Mouse (Mus musculus) E14TG2a.4 (cell line): ENCODE measurements around the gene Snx5.

ENCODE experiments used
- CTCF ChIP-seq: conservative IDR thresholded peaks from 2 replicates; pipeline ENCODE4 v1.5.1; 2014; ENCODE audit warnings: low read length
- POU5F1 ChIP-seq: IDR thresholded peaks from 2 replicates; pipeline ENCODE4 v1.6.1; 2014; ENCODE audit warnings: low read length, borderline replicate concordance

DNA sequence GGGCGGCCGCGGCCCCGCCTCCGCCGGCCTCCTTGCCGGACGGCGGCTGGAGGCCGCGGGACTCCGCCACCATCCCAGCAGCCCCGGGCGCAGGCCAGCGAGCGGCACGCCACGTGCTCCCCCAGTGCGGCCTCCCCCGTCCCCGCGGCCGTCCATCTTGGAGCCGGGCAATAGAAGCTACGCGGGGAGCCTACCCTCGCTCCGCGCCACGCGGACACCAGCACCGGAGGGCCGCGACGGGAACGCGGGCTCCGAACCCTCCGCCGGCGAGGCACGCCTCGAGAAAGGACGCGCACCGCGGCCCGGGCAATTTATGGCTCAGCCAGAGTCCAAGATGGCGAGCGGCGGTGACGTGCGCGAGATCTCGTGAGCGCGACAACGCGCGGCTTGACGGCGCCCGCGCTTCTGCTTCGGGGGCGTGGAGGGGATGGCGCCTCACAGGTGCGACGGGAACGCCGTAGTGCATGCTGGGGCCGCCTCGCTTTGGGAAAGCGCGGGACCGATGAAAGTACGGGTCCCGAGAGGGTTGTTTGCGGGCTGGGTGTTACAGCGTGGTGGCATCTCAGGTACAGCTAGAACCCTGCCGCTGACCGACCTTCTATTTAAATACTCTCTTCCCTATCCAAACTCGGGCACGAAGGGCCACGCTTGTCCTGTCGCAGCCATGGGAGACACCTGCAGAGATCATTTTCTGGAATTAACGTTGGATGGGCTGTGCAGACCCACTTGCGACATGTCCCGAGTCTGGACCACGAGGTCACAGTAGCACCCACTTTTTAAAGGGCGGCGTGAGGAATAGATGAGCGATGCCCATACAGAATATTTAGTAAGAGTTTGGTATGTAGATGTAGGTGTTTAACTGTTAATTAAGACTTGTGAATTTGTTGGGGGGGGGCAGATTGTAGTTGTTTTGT lies at the start of gene Snx5, which contains the start of gene Mgme1:
- no peak for TF ChIP-seq CTCF
- TF ChIP-seq POU5F1: no peak
